Mouse (Mus musculus) stomach, postnatal 0 days (tissue): ENCODE data around the gene Chchd6.

Source experiments
- CTCF ChIP-seq: IDR thresholded peaks from 2 replicates; pipeline ENCODE4 v1.5.1; 2016; ENCODE audit warnings: antibody characterized with exemption, low read depth, mild to moderate bottlenecking, moderate library complexity
- EP300 ChIP-seq: optimal IDR thresholded peaks from 2 replicates; pipeline ENCODE3; 2016; ENCODE audit warnings: antibody characterized with exemption

- TF ChIP-seq CTCF (no peak), EP300 (no peak)
Measured at GRCm38 (mm10) chr6:89380751-89381150, 214.7 kb downstream of the Chchd6 start.
